Mouse (Mus musculus): ENCODE data around the gene Gba. TPM values are rescaled to one million over a fixed set of nuclear protein-coding genes. Genes with fewer than 3 reads are reported as not detected.
"Not testable (repeated sequence)": the region's sequence is repeated elsewhere in the genome, so short reads cannot be mapped to it uniquely, and the experiment has no call there.

Gene Gba
- total RNA-seq, 2 experiments from 2014 or later: 61.5 to 64.9 TPM

DNA sequence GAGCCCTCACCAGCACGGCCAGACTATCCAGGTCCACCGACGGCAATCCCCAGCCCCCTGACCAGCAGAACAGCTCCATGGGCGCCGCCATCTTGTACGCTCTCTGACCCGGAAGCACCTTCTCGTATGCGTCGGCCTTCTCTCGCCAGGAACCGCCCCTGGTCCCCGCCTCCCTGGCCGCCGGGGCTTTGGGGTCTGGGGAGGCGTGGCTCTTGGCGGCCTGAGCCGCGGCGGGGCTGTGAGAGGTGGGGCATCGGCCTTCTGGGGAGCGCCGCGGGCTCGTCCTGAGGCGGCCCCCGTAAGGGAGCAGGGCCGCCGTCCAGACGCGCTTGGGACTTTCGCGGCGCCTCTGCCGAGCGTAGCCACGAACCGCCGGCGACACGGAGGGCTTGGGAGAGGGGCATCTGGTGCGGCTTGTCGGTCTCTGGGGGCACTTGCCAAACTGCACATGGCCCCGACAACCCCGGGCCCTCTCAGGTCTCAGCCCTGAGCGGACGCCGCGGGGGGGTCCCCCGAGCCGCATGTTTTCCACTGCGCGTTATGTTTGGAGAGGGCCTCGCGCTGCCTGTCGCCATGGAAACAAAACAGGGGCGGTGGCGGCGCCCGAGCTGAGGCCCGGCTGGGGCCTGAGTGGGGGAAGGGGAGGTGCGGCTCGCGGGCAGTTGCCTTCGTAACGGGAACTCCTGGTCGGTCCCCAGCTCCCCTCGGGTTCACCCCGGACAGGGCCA is 11.2 kb downstream of the Gba start:
- peak; percentile 92 to 93 for DNase-seq (ENCODE audit: low spot score in 2 of 2)

GRCm38 (mm10) chr3:89214681-89215411 is 12.1 kb downstream of the Gba start, which contains the start of gene Thbs3:
Thbs3 (plus strand) TSS chr3:89215180.
- DNase-seq (ENCODE audit: low spot score in 2 of 2): no peak

DNA sequence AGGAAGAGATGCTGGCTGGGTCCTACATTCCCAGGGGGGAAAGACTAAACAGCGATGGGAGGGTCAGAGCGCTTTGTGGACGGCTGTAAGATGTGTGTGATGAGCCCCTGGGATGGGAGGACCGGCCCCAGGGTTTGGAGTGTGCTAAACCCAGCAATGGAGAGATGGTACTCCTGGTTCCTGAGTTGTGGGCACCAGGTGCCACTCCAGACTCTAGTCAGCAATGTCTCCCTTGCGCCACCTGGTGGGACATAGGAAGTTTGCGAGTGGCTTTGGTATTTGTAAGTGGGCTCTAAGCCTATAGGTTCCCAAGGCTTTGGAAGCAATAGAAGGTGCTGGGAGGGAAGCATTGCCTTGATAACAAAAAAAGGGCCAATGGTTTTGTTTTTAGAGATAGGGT is 13.1 kb downstream of the Gba start:
- DNase-seq (ENCODE audit: low spot score in 2 of 2): peak; percentile 89 to 90

GRCm38 (mm10) chr3:89216407-89216806 is 13.7 kb downstream of the Gba start:
- not testable (repeated sequence) for DNase-seq (ENCODE audit: low spot score in 2 of 2)

GRCm38 (mm10) chr3:89218271-89218670 is 15.5 kb downstream of the Gba start:
- no peak for DNase-seq (ENCODE audit: low spot score in 2 of 2)

DNA sequence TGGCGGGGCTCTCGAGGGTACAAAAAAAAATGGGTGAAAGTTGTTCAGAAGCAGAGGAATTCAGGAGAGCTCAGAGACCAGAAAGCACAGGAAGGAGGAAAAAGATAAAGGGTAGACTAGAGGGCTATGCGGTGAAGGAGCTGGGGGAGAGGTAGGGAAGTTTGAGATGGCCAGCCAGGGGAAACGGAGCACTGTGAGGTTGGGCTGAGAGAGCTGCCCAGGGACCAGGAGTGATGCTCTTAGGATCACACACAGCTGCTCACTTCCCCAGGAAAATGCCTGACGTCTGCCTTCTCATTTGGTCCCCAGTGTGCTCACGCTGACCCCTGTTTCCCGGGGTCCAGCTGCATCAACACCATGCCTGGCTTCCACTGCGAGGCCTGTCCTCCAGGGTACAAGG is 16.8 kb downstream of the Gba start:
- DNase-seq (ENCODE audit: low spot score in 2 of 2): no peak

GRCm38 (mm10) chr3:89221167-89221566 is 18.4 kb downstream of the Gba start:
- DNase-seq (ENCODE audit: low spot score in 2 of 2): no peak

- DNase-seq (ENCODE audit: low spot score in 2 of 2): no peak
Observed at GRCm38 (mm10) chr3:89224796-89225195, 22.1 kb downstream of the Gba start.

GRCm38 (mm10) chr3:89225321-89225815 is 22.6 kb downstream of the Gba start:
- no peak for DNase-seq (ENCODE audit: low spot score in 2 of 2)

- no peak for DNase-seq (ENCODE audit: low spot score in 2 of 2)
Observed at GRCm38 (mm10) chr3:89225918-89226317, 23.2 kb downstream of the Gba start.

DNA sequence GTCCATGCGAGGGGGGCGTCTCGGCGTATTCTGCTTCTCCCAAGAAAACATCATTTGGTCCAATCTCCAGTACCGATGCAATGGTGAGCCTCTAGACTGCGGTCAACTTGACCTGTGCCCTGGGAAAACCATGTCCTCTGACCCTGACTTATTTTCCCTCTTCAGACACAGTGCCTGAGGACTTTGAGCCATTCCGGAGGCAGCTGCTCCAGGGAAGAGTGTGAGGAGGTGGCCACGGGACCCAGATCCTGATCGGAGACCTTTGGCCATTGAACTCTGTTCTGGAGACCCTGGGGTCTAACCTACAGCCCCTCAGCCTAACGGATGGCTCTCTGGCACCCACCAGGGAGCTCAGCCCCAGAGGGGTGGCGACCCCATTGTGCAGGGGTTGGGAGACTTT is 23.6 kb downstream of the Gba start:
- no peak for DNase-seq (ENCODE audit: low spot score in 2 of 2)

DNA sequence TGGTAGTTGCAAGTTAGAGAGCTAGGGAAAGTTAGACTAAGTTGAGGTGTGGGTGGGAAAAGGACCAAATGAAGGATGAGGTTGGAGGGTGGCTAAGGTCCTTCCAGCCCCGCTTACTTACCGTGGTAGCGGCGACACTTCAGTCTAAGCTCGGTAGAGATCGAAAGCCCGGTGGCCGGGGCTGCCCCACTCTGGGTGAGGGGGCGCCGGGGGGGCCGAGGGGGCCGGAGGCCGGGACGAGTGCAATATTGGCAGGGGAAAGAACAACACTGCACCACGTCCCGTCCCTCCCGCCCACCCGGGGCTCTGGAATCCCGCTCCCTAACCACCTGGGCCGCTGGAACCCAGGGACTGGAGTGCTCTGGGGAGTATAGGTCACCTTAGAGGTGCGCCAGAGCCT is 24.2 kb downstream of the Gba start, which contains the start of gene Mtx1:
Gene Mtx1 (minus strand): TSS at position 189 of the 400 bp plus-strand sequence.
- DNase-seq (ENCODE audit: low spot score in 2 of 2): no peak

GRCm38 (mm10) chr3:89227307-89228179 is 24.8 kb downstream of the Gba start:
- peak; percentile 86 to 93 for DNase-seq (ENCODE audit: low spot score in 2 of 2)

DNA sequence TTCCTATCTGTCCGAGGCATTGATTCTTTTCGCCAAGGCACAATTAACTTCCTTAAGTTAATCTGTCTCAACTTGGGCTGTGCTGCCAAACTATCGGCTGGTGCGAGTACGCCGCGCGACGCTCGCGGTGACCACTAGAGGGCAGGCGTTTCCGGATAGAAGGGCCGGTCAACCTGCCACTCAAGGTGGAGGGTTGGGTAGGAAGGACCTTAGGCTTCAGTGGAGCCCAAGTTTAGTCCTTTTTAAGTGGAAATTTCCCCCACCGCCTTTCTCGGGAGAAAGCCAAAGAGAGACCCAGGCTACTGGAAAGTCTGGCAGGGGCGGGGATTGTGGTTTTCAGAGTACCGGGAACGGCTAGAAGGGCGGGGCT is 25.4 kb downstream of the Gba start:
- peak; percentile 85 to 87 for DNase-seq (ENCODE audit: low spot score in 2 of 2)

DNA sequence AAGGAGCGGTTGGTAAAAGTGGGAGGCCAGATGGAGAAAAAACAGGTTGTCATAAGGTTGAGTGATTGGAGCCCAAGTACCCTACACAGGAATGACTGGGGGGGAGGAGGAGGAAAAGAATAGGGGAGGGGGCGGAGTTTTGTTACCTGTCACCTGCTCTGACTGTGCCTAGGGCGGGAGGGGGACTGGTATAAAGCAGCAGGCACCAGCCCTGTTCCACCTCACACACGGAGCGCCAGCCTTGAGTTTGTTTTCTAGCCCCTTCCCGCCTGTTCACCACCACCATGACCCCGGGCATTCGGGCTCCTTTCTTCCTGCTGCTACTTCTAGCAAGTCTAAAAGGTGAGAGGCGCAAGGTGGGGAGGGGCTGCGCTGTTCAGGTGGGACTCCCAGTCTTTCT is 26.1 kb downstream of the Gba start, which contains the start of gene Muc1:
Gene Muc1 (plus strand): TSS at position 222 of the 400 bp plus-strand sequence.
- no peak for DNase-seq (ENCODE audit: low spot score in 2 of 2)

- DNase-seq (ENCODE audit: low spot score in 2 of 2): no peak
Observed at GRCm38 (mm10) chr3:89229276-89229675, 26.5 kb downstream of the Gba start.

DNA sequence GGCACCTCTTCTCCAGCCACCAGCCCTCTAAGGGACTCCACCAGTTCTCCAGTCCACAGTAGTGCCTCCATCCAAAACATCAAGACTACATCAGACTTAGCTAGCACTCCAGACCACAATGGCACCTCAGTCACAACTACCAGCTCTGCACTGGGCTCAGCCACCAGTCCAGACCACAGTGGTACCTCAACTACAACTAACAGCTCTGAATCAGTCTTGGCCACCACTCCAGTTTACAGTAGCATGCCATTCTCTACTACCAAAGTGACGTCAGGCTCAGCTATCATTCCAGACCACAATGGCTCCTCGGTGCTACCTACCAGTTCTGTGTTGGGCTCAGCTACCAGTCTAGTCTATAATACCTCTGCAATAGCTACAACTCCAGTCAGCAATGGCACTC is 27.8 kb downstream of the Gba start:
- no peak for DNase-seq (ENCODE audit: low spot score in 2 of 2)

- DNase-seq (ENCODE audit: low spot score in 2 of 2): no peak
Observed at GRCm38 (mm10) chr3:89231345-89231744, 28.6 kb downstream of the Gba start.

- DNase-seq (ENCODE audit: low spot score in 2 of 2): no peak
Observed at GRCm38 (mm10) chr3:89231772-89232275, 29.1 kb downstream of the Gba start.

DNA sequence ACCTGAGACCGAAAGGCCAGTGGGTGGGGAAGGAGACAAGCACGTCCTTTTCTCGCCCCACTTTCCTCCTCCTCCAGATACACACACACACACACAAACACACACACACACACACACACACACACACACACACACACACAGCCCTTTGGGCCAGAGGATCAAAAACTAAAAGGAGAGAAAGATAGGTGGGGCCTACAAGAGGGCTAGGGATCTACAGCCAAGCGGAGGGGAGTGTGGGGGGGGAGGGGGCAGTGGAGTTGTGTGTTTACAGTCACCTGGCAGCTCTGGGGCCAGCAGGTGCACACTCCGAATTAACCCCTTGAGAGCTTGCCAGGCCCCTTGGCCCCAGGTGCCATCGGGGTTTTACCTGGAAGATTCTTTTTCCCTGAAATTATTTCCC is 29.9 kb downstream of the Gba start:
- no peak for DNase-seq (ENCODE audit: low spot score in 2 of 2)

DNA sequence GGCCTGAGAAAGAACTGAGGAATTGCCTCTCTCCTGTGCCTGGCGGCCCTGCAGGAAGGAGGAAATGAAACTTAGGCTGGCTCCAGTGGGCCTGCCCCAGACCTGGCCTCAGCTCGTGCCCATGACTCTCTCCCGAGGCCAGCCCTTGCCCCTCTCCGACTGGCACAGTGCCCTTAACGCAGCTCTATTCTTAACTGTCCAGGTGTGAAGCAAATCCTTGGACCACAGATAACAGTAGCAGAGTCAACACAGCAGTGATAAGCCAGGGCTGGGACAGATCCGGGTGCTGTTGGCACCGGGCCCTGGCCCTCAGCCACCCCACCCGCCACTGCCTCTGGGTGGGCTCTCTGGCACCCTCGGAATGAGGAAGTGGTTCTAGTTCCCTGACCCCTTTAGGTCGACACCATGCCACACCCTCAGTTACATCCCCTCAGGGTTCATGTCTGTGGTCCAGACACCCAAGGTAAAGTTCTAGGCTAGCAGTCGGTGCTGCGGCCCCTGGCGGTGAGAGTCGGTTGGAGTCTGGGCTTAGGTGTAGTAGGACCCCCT is 30.9 kb downstream of the Gba start:
- no peak for DNase-seq (ENCODE audit: low spot score in 2 of 2)
